Mouse (Mus musculus) midbrain, postnatal 0 days (tissue): Measurements from ENCODE around the gene Syt7. TPM values are rescaled to one million over a fixed set of nuclear protein-coding genes. Genes with fewer than 3 reads are reported as not detected.

Experiments
- ATAC-seq: fragments of 200-750 bp; cut with Nextera tagmentation; 2 replicates; pipeline ENCODE4 v1.8.0; 2017; ENCODE audit warnings: moderate number of reproducible peaks, mild to moderate bottlenecking, moderate TSS enrichment, moderate library complexity; ENCODE audit not compliant: low FRiP score
- DNase-seq: peaks from one replicate; pipeline ENCODE4 v3.0.0-alpha.2; 2015; ENCODE audit warnings: low spot score
- H3K27ac ChIP-seq: fragments of 300-500 bp; sonication (generic); 2 replicates; pipeline ENCODE4 v1.5.1; 2014; ENCODE audit warnings: low read depth, mild to moderate bottlenecking, low read length, mixed read lengths
- H3K27me3 ChIP-seq: fragments of 300-500 bp; sonication (generic); 2 replicates; pipeline ENCODE4 v1.6.1; 2014; ENCODE audit warnings: low read length, control low read depth, mixed read lengths; ENCODE audit not compliant: insufficient read depth
- H3K36me3 ChIP-seq: fragments of 300-500 bp; sonication (generic); 2 replicates; pipeline ENCODE4 v1.6.1; 2014; ENCODE audit warnings: low read length, control low read depth, mixed read lengths; ENCODE audit not compliant: insufficient read depth
- H3K4me1 ChIP-seq: fragments of 300-500 bp; sonication (generic); 2 replicates; pipeline ENCODE4 v1.6.1; 2014; ENCODE audit warnings: mild to moderate bottlenecking, control low read depth, antibody characterized with exemption, low read length, mixed read lengths; ENCODE audit not compliant: insufficient read depth
- H3K4me2 ChIP-seq: fragments of 300-500 bp; sonication (generic); 2 replicates; pipeline ENCODE4 v1.6.1; 2014; ENCODE audit warnings: low read depth, mild to moderate bottlenecking, low read length, mixed read lengths; ENCODE audit not compliant: poor library complexity, severe bottlenecking
- H3K4me3 ChIP-seq: fragments of 300-500 bp; sonication (generic); 2 replicates; pipeline ENCODE4 v1.5.1; 2014; ENCODE audit warnings: low read depth, mild to moderate bottlenecking, low read length, moderate library complexity
- H3K9ac ChIP-seq: fragments of 300-500 bp; sonication (generic); replicated peaks from 2 replicates; pipeline ENCODE4 v1.6.1; 2014; ENCODE audit warnings: mild to moderate bottlenecking, low read length, moderate library complexity, mixed read lengths; ENCODE audit not compliant: poor library complexity, severe bottlenecking
- H3K9me3 ChIP-seq: fragments of 300-500 bp; sonication (generic); 2 replicates; pipeline ENCODE4 v1.6.1; 2016; ENCODE audit warnings: low read length, control low read depth
- CTCF ChIP-seq: IDR thresholded peaks from 2 replicates; pipeline ENCODE4 v1.5.1; 2016; ENCODE audit warnings: antibody characterized with exemption, mild to moderate bottlenecking
- WGBS: fragments of 180-500 bp; shearing (Covaris S2); extraction: QIAGEN DNeasy Blood & Tissue Kit; methylation state at CpG from one replicate; pipeline ENCODE4 v1.1.7; 2014; 5-methylcytosine and 5-hydroxymethylcytosine counted together
- polyA plus RNA-seq: library from polyadenylated mRNA; unstranded; fragments of >200 nt; fragmentation: Nextera tagmentation; extraction: Ambion mirVana; gene quantifications from 2 replicates; pipeline ENCODE4 v1.2.1, GENCODE M21; 2015
- total RNA-seq: library from RNA; depleted of rRNA; stranded (reverse); fragments of >200 nt; gene quantifications from 2 replicates; pipeline ENCODE4 v1.2.3, GENCODE M21; 2014

The Syt7 gene
- total and polyA plus RNA-seq, 2 experiments from 2014 or later: 19.0 to 140 TPM

DNA sequence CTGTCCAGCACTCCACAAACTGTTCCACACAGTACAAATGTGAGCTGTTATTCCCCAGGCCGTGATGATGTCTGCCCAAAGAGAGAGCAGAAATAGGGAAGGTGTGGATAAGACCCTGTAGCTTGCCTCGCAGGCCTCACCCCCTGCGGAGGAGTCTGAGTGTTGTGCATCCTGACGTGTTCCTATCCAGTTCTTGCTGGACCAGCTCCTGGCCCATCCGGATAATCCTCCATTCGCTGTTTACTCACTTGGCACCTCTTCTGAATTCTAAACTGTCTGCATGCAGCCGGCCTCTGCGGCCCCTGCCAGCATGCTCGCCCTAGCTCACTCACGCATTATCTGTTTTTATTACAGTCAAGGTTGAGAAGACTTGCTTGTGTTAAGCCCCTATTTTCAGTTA, 15.5 kb downstream of the Syt7 start:
- H3K4me2 ChIP-seq: no peak overlapping the region
- H3K27ac ChIP-seq: peak overlapping the region; percentile 14; the same call in 1 of the 2 replicates
- no peaks in the 10 kb centered on the region for H3K9me3 ChIP-seq
- WGBS: 50% methylated on average over 10 of the region's 10 CpGs
- H3K27me3 ChIP-seq: no peaks in the 10 kb centered on the region
- H3K36me3 ChIP-seq: no peaks in the 10 kb centered on the region; the same call in 1 of the 2 replicates
- no peaks in the 10 kb centered on the region for H3K4me1 ChIP-seq
- ATAC-seq (peak; percentile 33; the same call in 1 of the 2 replicates), DNase-seq (no peak)
- H3K4me3 ChIP-seq: no peak overlapping the region
- H3K9ac ChIP-seq: no peak overlapping the region
- TF ChIP-seq CTCF: no peak

DNA sequence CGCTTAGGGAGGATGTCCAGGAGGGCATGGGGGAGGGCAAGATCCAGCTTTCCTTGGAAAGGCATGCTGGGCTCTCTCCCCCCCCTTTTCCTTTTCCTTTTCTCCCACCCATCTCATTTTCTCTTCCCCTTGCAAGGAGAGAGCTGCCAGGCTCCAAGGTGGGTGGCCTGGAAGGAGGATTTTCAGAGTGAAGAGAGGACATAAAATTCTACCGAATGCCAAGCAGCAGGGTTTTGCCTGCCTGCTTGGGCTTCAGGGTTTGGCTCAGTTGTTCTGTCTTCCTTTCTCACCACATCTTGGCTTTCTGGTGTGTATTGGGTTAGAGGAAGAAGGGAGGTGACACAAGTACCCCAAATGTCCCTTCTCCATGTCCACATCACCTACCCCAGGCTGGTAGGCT, 16.0 kb downstream of the Syt7 start:
- no peaks in the 10 kb centered on the region for H3K27me3 ChIP-seq
- H3K27ac ChIP-seq: no peak overlapping the region
- H3K4me2 ChIP-seq: no peak overlapping the region
- 0 out of 2 replicates have a peak overlapping the region, but pooled peaks have one; percentile 4 for H3K9ac ChIP-seq
- no peaks in the 10 kb centered on the region; the same call in 1 of the 2 replicates for H3K36me3 ChIP-seq
- no peak for DNase-seq
- no peaks in the 10 kb centered on the region for H3K9me3 ChIP-seq
- H3K4me1 ChIP-seq: no peaks in the 10 kb centered on the region
- ATAC-seq: no peak
- 41% methylated on average over 2 of the region's 2 CpGs for WGBS
- H3K4me3 ChIP-seq: no peak overlapping the region
- no peak for TF ChIP-seq CTCF

GRCm38 (mm10) chr19:10413701-10414242, 24.9 kb downstream of the Syt7 start:
- ATAC-seq (peak; percentile 87), DNase-seq (peak; percentile 84)
- Histone ChIP-seq H3K27me3 (no peaks in the 10 kb centered on the region), H3K4me1 (0 out of 2 replicates have a peak, but pooled peaks cover 7% of the 10 kb centered on the region), H3K4me2 (peak overlapping the region; percentile 47), H3K9me3 (no peaks in the 10 kb centered on the region), H3K9ac (peak overlapping the region; percentile 36; the same call in 1 of the 2 replicates), H3K27ac (peak overlapping the region; percentile 62; the same call in 1 of the 2 replicates), H3K36me3 (peaks cover 6% of the 10 kb centered on the region; the same call in 1 of the 2 replicates), H3K4me3 (peak overlapping the region; percentile 12; the same call in 1 of the 2 replicates)
- WGBS: 3% methylated on average over 19 of the region's 19 CpGs
- TF ChIP-seq CTCF: no peak

DNA sequence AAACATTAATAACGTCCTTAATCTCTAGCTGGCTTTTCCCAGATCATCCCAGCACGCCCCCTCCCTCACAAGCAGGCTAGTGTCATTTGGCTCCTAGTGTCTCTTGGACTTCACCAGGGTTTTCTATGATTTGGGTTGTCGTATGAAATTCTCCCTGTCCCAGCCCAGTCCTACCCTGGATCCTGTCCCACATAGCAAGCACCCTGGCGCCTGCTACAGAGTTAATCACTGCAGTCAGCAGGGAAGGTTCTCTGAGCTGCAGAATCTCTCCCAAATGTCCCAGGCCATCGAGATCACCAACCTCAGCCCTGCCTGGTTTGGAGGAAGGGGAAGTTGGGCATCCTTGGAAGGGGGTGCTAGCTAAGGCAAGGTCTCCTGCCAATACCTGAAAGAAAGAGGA, 26.6 kb downstream of the Syt7 start:
- ATAC-seq (no peak), DNase-seq (no peak)
- no peak overlapping the region for H3K9ac ChIP-seq
- no peaks in the 10 kb centered on the region for H3K9me3 ChIP-seq
- TF ChIP-seq CTCF: no peak
- H3K36me3 ChIP-seq: peaks cover 6% of the 10 kb centered on the region; the same call in 1 of the 2 replicates
- H3K4me3 ChIP-seq: no peak overlapping the region
- no peak overlapping the region for H3K27ac ChIP-seq
- H3K27me3 ChIP-seq: no peaks in the 10 kb centered on the region
- WGBS: 76% methylated on average over 5 of the region's 5 CpGs
- no peak overlapping the region for H3K4me2 ChIP-seq
- H3K4me1 ChIP-seq: 0 out of 2 replicates have a peak, but pooled peaks cover 7% of the 10 kb centered on the region

GRCm38 (mm10) chr19:10416889-10417288, 28.0 kb downstream of the Syt7 start:
- WGBS: 59% methylated on average over 8 of the region's 8 CpGs
- Histone ChIP-seq H3K27ac (no peak overlapping the region), H3K4me2 (no peak overlapping the region), H3K9ac (no peak overlapping the region), H3K36me3 (peaks cover 6% of the 10 kb centered on the region; the same call in 1 of the 2 replicates), H3K4me1 (0 out of 2 replicates have a peak, but pooled peaks cover 7% of the 10 kb centered on the region), H3K4me3 (no peak overlapping the region), H3K27me3 (no peaks in the 10 kb centered on the region), H3K9me3 (no peaks in the 10 kb centered on the region)
- TF ChIP-seq CTCF: no peak
- ATAC-seq: no peak
- DNase-seq: no peak

DNA sequence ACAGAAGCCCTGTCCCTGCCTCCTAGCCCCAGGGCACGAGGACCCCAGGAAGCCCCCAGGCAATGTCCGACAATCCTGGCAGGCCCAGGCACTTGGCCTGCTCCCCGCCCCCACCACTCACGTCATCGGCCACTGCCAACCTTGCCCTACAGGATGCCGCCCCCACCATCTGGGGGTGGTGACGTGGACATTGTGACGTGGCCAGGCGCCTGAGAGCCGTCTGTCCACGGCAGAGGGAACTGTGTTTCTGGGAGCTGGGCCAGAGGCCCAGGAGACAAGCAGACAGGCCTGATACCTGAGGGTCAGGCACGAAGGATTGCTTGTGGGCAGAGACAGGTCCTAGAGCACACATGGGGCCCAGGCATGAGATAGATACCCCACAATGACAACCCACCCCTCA, 28.5 kb downstream of the Syt7 start:
- H3K27me3 ChIP-seq: no peaks in the 10 kb centered on the region
- TF ChIP-seq CTCF: no peak
- H3K9ac ChIP-seq: no peak overlapping the region
- DNase-seq: peak; percentile 24
- H3K4me2 ChIP-seq: no peak overlapping the region
- H3K27ac ChIP-seq: no peak overlapping the region
- 67% methylated on average over 12 of the region's 12 CpGs for WGBS
- ATAC-seq: no peak
- no peak overlapping the region for H3K4me3 ChIP-seq
- H3K9me3 ChIP-seq: no peaks in the 10 kb centered on the region
- H3K4me1 ChIP-seq: 0 out of 2 replicates have a peak, but pooled peaks cover 10% of the 10 kb centered on the region
- H3K36me3 ChIP-seq: peaks cover 6% of the 10 kb centered on the region; the same call in 1 of the 2 replicates
